Mouse (Mus musculus) urinary bladder, adult 2 months (tissue): ENCODE measurements around the gene Lgals2. TPM values are rescaled to one million over a fixed set of nuclear protein-coding genes. Genes with fewer than 3 reads are reported as not detected.
"Not testable (repeated sequence)": the region's sequence is repeated elsewhere in the genome, so short reads cannot be mapped to it uniquely, and the experiment has no call there.

ENCODE experiments used
- DNase-seq: peaks from one replicate; pipeline ENCODE4 v3.0.0; 2022; ENCODE audit warnings: low spot score
- polyA plus RNA-seq: library from polyadenylated mRNA; depleted of rRNA; stranded (reverse); fragments of >200 nt; gene quantifications from 2 replicates; pipeline ENCODE4 v1.2.3, GENCODE M21; 2012; rRNA removed

Gene Lgals2
- 1.3 and 2.1 TPM in 2 replicates for polyA plus RNA-seq

DNA sequence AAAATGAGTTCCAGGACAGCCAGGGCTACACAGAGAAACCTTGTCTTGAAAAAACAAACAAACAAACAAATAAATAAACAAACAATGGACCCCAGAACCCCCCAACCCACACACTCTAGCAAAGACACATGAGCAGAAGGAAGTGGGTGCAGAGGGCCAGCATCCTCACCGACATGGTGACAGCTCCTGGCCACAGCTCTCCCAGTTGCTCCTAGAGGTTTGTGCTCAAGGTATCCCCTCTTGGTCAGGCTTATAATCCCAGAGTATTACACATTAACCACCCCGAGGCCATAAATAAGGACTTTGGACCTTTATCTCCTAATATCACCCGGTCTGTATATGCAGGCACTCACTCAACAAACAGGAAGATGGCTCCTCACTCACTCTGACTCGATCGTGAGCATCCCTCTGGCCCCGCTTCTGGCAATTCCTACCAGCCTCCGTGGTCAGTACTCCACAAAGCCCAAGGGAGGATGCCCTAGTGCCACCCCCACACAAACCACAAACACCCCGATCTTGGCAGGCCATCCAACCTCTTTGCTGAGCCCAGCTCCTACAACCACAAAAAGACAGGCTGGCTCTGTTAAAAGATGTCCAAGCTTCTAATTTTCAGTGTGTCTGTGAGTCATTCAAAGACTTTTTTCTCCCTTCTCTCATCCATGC lies at the start of gene Lgals2:
Lgals2 (minus strand) TSS at position 227 of the 663 bp plus-strand sequence.
- DNase-seq: no peak

DNA sequence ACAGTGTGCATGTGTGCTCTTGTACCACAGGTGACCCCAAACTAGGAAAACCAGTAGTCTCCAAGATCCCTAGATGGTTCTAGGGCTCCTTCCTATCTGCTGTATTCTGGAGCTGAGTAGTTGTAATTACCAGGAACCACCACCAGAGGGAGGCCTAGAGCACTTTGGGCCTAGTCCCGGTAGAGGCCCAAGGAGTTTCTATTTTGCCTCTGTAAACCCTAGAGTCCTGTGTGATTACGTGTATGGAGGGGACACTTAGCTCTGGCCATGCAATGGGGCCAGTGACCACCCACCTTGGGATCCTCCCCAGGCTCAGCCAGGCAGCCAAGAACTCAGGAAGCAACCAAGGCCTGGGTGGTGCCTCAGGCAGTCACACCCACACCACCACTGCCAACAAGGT lies 47.9 kb upstream of the Lgals2 start:
- no peak for DNase-seq

DNA sequence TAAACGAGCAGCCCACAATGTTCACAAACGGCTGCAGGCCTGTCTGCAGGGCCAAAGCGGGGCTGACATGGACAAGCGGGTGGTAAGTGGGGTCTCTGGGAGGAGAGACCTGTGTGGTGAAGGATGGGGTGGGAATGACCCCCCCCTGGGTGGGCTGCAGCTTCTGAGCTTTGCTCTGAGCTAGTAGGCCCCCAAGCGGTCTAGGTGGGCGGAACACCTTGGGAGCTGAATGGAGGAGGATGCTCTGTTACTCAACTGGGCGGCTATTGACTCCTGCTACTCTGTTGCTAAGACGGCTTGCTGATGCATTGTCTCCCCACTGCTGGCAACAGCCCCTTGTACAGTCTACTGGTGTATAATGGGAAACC lies 46.1 kb upstream of the Lgals2 start:
- no peak for DNase-seq

DNA sequence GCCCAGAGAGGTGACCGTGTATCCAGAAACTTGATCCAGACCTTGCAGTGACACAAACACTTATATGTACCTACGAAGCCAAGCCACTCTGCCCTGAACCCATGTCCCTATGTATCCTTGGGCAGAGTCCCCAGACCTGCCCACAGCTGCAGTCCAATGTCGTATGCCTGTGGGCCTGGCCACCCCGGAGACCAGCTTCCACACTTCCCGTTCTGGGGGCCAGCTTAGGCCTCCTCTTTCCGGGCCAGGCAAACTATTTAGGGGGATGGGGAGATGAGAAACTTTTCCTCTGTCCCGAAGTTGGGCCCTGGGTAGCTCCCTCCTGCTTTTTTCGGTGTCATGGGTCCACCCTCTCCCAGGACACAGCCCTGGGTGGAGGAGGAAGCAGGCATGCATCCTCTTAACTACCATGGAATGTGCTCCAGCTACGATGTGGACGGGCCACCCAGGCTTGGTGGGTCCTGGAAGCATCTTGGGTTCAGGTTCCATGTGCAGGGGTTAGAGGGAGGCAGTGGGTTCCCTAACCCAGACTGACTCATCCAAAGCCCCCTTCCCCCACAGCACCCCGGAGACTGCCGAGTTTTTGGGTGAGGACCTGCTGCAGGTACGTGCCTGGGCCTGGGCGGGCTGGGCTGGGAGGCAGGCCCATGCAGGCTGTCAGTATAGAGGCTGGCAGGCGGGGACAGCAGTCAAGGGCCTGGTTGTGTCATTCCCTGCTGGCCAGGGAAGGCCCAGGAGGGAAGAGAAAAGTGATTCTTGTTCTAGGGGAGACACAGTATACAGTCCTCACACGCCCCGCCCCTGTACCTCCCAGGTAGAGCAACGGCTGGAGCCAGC lies 45.5 kb upstream of the Lgals2 start:
- DNase-seq: no peak

DNA sequence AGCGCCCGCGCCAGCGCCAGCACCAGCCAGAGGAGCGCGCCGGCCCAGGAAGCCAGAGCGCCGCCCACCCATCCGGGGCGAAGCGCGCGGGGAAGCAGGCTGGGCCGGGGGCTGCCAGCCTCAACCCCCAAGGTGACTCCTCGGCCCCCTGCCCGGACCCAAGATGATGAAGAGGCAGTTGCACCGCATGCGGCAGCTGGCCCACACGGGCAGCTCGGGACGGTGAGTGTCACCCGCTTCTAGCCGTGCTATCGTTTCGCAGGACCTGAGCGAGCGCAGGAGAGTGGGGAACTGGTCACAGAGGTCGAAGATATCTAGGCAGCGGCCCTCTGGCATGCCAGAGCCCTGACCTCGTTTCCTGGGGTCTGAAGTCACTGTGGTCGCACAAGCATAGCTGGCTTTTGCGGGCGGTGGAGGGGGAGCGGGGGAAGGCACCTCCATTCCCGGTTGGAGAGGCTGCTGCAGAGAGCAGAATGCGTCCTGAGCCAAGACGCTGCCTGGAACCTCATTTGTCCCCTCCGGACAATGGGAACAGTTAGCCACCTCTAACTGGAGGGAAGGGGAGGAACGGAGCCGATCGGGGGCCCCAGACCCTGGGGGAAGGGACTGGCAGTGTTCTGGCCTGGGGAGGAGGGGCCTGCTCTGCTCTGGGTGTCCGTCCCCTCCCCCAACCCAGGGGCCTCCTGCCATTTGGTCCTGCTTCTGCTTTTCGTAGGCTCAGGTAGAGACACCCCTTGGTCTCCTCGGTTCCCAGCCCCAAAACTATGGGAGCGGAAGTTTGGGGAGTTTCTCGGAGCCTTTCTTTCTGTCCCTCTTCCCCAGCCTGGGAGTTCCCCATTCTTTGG lies 44.6 kb upstream of the Lgals2 start, which contains the start of gene Sh3bp1:
Sh3bp1 (plus strand) TSS at position 29 of the 845 bp plus-strand sequence.
- peak; percentile 59 for DNase-seq

DNA sequence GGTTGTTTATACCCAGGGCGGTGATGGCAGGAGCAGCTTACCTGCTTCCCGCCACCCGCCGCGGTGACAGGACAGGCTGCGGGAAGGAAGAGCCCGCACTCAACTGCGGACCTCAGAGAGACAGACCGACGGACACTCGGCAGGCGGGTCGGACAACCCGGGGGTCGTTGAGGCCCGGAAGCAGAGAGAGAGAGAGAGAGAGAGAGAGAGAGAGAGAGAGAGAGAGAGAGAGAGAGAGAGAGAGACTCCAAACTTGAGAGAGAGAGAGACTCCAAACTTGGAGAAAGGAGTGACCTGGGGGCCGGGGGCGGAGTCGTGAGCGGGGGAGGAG lies 44.0 kb upstream of the Lgals2 start, which contains the start of gene Gm49510:
Gm49510 (plus strand) TSS at position 259 of the 331 bp plus-strand sequence.
- DNase-seq: no peak

DNA sequence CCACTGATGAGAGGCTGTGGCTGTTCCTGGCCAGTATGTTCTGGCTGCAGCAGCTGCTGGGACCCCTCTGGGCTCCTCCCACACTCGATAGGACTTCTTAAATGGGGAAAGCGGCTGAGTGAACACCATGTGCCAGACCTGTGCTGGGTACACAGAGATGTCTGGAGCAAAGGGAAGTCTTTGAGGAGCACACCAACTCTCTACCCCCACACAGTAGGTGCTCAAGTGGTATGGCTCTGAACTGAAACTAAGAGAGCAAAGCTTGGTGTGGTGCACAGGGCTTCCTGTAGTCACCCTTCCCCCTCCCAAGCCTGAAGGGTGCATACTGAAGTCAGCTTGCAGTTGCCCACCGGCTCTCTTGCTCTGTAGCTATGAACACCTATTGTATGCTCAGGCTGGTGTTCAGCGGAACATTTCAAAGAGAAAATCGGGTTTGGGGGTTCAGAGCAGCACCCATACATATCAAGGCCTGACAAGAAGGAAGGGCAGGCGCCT lies 43.2 kb upstream of the Lgals2 start:
- no peak for DNase-seq

DNA sequence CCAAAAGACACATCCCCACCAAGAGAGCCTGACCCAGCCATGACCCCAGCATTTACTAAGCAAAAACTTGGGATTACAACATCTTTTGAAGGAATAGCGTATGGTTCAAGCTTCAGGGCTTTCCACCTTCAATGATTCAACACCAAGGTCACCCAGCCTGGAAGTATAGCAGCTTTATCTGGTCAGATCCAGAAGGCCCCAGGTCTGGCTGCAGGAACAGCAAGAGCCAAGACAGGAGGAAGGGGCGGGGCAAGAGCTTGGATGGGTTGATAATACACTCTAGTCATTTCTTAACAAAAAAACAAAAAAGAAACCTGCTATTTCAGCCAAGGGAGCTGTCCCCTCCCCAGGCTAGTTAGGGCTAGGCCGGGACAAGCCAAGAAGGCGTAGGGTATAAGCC lies 42.2 kb upstream of the Lgals2 start:
- DNase-seq: no peak

DNA sequence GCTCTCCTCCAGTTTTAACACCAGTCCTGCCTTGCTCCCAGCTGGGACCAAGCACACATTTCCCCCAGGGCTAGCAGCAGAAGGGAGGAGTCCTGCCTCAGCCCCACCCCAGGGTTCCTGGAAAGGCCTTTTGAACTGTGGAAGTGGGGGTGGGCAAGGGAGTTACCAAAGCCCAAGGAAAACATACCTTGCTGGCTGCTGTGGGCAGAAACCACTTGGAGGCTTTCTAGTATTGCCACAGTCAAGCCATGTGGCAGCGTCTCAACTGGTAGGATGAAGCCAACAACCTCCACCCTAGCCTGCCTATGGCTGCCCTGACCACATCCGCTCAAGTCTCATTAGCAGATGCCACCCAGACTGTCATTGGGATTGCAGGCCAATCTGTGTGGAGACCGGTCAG lies 40.8 kb upstream of the Lgals2 start:
- DNase-seq: no peak

DNA sequence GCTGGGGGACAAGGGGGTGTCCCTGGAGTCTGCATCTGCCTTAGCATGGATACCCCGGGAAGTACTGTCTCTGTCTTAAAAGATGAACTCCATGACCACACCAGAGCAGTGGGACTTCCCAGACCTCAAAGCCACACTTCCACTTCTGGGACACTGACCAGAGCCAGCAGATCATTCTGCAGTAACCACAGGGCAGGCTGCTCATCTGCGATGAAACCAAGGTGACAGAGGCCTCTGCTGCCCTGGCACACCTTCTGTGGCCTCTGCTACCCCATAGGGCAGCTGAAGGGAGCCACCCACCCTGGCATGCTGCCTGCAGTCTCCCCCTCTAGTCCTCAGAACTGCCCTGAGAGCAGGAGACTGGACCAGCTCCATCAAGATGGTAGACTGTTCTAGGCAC lies 40.4 kb upstream of the Lgals2 start:
- DNase-seq: no peak

DNA sequence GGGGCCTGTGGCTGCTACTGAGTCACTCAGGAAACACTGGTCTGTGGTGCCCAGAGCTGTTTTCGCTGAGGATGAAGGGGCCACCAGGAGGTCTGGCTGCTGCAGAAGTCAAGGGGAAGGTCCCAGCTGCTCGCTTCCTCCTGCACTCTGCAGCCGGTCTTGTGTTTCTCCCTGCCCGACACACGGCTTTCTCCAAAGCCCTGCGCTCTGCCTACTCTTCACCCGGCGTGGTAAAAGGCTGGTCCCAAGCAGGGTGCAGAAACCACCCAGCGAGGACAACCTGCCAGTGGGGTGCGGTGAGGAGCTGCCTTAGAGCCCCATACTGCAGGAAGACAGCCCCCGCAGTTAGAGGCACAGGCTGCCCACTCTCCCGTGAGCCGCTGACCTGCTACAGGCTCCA lies 39.4 kb upstream of the Lgals2 start:
- DNase-seq: no peak

DNA sequence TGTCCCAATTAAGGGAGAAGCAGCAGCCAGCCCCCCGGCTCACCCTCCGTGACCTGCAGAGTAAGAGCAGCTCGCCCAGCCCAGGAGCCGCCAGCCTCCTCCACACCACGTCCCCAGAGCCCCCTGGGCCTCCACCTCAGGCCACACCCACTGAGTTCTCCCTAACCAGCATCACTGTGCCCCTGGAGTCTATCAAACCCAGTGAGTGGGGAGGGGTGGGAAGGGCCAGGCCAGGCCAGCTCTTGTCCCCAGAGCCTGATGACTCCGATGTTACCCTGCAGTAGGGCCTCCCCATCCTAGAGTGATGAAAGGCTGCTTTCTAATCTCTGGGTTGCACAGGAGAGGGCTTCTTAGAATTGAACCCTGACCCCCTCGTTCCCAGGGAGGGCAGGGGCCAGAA lies 37.1 kb upstream of the Lgals2 start:
- no peak for DNase-seq

DNA sequence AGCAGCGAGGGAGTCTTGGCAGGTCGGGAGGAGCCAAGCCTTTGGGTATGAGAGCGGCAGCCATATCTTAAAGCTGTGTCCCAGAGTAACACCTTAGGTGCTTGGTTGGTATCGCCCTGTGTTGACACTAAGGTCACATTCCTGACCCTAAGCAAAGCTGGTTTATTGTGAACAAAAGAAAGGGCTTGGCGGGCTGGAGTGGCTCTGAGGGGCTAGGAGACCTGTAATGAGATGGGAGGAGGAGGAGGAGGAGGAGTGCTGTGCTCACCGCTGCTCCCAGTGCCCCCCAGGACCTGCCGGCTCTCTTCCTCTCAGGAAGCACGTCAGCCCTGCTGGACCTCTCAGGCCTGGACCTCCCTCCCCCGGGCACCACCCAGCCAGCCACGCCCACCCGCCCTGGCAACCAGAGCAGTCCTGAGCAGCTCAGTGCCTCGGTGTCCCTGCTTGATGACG lies 34.1 kb upstream of the Lgals2 start:
- DNase-seq: no peak

DNA sequence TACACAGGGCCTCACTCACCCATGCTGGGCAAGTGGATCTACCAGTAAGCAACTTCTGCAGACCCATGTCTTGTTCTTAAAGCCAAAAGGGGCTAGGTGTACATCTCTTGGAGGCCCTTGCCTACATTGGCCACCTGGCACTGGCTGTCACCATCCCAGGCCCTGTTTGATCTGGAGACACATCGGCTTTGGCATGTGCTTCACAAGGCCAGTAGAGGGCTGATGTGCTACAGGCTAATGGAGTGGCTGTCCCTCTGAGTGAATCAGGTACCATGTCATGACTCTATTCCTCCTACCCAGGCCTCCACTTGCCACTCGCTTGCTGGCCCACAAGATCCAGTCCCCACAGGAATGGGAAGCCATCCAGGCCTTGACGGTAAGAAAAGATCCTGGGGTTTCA lies 26.5 kb upstream of the Lgals2 start:
- DNase-seq: no peak

DNA sequence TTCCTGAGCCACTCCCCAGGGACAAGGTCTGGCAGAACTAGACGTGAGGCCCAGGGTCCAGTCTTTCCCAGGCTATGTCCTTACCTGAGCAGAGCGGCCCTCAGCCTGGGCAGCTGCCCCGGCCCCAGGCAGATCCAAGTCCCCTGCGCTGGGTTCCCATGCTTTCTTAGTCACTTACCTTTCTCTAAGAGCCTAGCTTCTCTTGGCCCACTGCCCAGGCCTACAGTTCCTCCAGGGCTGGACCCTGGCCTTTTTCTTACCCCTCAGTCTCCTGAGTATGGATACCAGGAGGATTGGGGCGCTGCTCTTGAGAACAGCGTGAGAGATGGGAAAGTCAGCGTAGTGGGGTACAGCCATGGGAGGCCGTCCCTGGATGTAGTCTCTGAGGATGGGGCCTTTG lies 25.1 kb upstream of the Lgals2 start:
- no peak for DNase-seq

DNA sequence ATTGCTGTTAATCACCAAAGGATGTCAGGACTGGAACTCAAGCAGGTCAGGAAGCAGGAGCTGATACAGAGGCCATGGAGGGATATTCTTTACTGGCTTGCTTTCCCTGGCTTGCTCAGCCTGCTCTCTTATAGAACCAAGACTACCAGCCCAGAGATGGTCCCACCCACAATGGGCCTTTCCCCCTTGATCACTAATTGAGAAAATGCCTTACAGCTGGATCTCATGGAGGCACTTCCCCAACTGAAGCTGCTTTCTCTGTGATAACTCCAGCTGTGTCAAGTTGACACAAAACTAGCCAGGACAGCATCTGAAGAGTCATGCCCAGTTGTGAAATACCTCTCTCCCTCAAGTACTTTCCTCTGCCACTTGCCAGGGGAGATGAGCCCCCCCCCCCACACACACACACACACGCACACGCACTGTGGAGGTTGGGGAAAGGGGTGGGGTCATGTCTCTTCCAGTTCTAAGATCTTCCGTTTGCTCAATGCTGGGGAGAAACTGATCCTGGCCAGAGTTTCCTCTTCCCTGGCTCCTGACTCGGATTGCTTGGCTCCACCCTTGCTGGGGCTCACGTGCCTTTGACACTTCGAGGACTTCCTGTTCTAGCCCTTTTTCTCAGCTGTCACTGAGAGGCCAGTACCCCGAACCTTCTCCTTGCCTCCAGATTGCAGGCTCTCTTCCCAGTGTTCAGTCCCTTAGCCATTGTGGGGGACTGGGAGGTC lies 23.6 kb upstream of the Lgals2 start:
- not testable (repeated sequence) for DNase-seq

DNA sequence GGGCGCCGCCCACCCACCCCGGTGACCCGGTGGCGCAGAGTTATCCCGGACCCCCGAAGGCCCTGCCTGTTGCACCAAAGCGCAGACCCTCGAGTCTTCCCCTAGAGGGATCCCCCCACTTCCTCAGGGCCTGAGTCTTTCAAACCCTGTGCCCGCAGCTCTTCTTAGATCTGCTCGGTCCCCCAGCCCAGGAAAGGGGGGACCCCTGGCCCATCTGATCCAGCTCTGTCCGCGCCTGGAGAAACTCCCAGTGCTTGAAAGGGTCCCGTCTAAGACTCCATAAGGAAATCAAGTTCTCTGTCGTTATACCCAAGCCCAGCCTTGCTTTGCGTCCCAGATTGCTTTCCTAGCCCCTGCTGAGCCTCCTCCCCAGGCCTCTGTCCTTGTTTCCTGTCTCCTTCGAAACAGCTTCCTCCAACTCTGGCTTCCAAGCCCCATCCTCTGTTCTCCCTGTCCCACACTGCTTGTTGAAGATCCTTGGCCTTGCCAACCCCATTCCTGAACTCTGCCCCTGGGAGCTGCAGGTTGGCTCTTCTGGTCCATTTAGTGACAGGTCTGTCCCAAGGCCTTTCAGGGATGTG lies 22.6 kb upstream of the Lgals2 start:
- no peak for DNase-seq

DNA sequence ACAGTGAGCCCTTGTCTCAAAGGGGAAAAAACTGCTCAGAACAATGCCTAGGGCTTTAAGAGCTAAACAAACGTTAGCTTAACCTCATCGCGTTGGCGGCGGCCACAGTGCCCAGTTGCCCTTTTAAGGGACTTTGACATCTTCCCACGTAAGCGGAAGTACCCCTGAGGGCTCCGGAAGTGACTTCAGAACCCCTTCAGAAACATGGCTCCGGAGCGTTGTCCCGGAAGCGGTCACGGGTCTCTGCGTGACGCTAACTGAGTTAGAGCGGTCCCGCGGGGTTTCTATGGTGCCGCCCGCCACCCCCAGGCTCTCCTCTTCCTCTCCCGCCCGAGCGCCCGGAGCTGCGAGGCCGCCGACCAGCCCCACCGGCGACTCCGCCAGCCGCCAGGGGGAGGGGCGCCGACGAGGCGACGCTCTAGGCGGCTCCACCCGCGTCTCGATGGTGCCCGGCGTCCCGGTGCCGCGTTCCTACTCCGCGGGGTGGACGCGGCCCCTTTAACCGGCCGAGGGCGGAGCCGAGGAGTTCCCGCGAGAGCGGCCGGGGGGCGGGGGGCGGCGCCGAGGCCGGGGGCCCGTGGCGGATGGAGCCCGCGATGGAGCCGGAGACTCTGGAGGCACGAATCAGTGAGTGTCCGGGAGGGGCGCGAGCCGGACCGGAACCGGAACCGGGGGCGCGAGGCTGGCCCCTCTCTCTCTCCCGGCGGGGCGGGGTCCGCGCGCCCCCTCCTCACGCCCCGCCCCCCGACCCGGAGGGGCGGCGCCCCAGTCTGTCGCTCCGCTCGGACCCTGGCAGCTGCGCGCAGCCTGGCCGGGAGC lies 21.9 kb upstream of the Lgals2 start, which contains the start of gene Gga1:
Gga1 (plus strand) TSS at position 200 of the 819 bp plus-strand sequence.
- peak; percentile 94 for DNase-seq

DNA sequence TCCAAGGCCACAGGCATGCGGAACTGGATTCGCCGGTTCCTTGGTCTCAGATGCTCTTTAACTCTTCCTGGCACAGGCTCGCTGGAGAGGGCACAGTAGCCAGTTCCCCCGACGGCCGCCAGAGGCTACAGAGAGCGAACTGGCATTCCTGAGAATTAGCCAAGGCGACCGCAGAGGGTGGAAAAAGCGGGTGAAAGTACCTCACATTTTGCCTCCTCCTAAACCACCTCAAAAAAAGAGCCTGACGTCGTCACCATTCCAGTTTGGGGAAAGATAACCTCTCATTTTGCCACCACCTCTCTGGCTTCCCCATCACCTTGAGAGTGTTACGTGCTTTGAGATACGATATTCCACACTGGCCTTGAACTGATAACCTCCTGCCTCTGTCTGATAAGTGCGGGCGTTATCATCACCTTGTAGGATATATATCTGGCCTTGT lies 20.9 kb upstream of the Lgals2 start:
- DNase-seq: peak; percentile 67

DNA sequence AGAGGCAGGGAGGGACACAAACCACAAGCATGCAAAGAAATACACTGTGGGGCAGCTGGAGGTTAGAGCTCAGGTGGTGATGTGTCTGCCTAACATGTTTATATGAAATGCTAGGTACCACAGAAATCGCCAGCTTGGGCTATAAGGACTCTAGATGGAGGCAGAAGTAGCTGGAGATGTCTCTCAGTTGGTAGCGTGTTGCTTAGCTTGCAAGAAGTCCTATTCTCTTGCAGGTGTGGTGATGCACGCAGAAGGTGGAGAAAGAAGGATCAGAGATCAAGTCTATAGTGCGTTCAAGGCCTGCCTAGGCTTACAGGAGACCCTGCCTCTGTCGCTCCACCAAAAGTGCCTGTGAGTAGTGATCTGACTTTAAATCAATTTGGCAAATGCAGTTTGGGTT lies 20.2 kb upstream of the Lgals2 start:
- no peak for DNase-seq
